Mouse (Mus musculus): Measurements from ENCODE around the gene Casp8. TPM values are rescaled to one million over a fixed set of nuclear protein-coding genes. Genes with fewer than 3 reads are reported as not detected.
"Not testable (repeated sequence)": the region's sequence is repeated elsewhere in the genome, so short reads cannot be mapped to it uniquely, and the experiment has no call there.

The Casp8 gene
- polyA plus RNA-seq, 1 experiment, result 12.3 TPM

DNA sequence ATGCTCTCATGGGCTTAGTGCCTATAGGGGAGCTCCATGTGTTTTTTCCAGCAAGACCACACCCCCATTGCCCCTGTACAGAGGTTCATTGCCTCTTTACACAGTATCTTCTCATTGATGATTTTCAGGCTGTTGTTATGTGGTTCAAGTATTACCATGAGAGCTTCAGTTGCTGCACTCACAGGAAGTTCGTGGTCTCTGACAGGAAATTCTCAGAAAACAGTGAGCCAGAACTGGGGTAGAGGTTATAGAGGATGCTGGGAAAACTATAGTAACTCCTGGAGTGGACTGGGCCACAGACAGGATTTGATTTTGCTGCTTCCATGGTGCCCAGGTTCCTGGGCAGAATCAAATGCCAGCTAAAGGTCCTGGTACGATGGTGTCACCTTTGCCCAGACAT is 2.2 kb downstream of the Casp8 start:
- no peaks in the 10 kb centered on the region for H3K27me3 ChIP-seq (ENCODE audit: control insufficient read depth, insufficient read depth, low read length)
- WGBS, result 3% methylated on average over 2 of the region's 2 CpGs
- H3K4me3 ChIP-seq (ENCODE audit: control insufficient read depth, insufficient read depth, low read length), result peak overlapping the region; percentile 26; the same call in 1 of the 2 replicates
- H3K4me1 ChIP-seq (replicated peaks; ENCODE audit: control insufficient read depth, insufficient read depth, low read length), result peaks cover 17% of the 10 kb centered on the region
- peak; percentile 57 for DNase-seq
- peak overlapping the region; percentile 83 for H3K27ac ChIP-seq (ENCODE audit: control insufficient read depth, insufficient read depth, low read length)
- no peak for TF ChIP-seq POLR2A (IDR thresholded peaks at IDR 0.05; ENCODE audit: control insufficient read depth, extremely low read depth, insufficient read depth, low read length, poor library complexity)
- no peak for TF ChIP-seq CTCF (IDR thresholded peaks at IDR 0.05; ENCODE audit: borderline replicate concordance, control insufficient read depth, extremely low read depth, insufficient read depth, low read length, poor library complexity)
- H3K36me3 ChIP-seq (ENCODE audit: control insufficient read depth, insufficient read depth, low read length), result peaks cover 7% of the 10 kb centered on the region

DNA sequence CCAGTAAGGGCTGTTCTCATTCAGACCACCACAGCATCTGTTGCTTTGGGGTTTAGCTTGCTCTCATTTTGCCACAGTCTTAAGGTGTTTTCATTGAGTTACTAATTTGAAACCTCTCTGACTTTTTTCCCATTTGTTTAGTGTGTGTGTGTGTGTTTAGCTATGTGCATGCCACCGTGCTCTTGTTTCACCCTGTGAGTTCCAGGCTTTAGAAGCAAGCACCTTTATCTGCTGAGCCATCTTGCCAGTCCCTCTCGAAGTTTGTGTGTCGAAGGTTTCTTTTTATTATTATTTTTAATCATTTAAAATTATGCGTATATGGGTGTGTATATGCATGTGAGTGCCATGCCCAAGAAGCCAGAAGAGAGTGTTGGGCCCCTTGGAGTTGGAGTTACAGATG is 3.7 kb downstream of the Casp8 start:
- peaks cover 17% of the 10 kb centered on the region for H3K4me1 ChIP-seq (replicated peaks; ENCODE audit: control insufficient read depth, insufficient read depth, low read length)
- no peak overlapping the region for H3K27ac ChIP-seq (ENCODE audit: control insufficient read depth, insufficient read depth, low read length)
- DNase-seq, result no peak
- H3K27me3 ChIP-seq (ENCODE audit: control insufficient read depth, insufficient read depth, low read length), result no peaks in the 10 kb centered on the region
- no peak for TF ChIP-seq POLR2A (IDR thresholded peaks at IDR 0.05; ENCODE audit: control insufficient read depth, extremely low read depth, insufficient read depth, low read length, poor library complexity)
- no peak for TF ChIP-seq CTCF (IDR thresholded peaks at IDR 0.05; ENCODE audit: borderline replicate concordance, control insufficient read depth, extremely low read depth, insufficient read depth, low read length, poor library complexity)
- peaks cover 7% of the 10 kb centered on the region for H3K36me3 ChIP-seq (ENCODE audit: control insufficient read depth, insufficient read depth, low read length)
- whole genome bisulfite sequencing, result 96% methylated on average over 4 of the region's 4 CpGs
- no peak overlapping the region for H3K4me3 ChIP-seq (ENCODE audit: control insufficient read depth, insufficient read depth, low read length)

DNA sequence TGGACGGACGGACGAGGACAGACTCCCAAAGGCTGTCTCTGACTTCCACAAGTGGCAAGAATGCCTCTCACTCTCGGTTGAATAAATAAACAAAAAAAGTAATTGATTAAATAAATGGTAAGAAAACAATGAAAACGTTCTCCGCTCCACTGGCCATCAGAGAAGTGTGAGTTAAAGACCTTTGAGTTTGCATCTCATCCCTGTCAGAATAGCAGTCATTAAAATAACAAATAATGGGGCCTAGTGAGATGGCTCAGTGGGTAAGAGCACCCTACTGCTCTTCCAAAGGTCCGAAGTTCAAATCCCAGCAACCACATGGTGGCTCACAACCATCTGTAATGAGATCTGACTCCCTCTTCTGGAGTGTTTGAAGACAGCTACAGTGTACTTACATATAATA is 5.5 kb downstream of the Casp8 start:
- not testable (repeated sequence) for DNase-seq; H3K4me3 ChIP-seq (ENCODE audit: control insufficient read depth, insufficient read depth, low read length); H3K36me3 ChIP-seq (ENCODE audit: control insufficient read depth, insufficient read depth, low read length); H3K27me3 ChIP-seq (ENCODE audit: control insufficient read depth, insufficient read depth, low read length); H3K27ac ChIP-seq (ENCODE audit: control insufficient read depth, insufficient read depth, low read length)
- 98% methylated on average over 7 of the region's 7 CpGs for WGBS
- peaks cover 10% of the 10 kb centered on the region for H3K4me1 ChIP-seq (replicated peaks; ENCODE audit: control insufficient read depth, insufficient read depth, low read length)

DNA sequence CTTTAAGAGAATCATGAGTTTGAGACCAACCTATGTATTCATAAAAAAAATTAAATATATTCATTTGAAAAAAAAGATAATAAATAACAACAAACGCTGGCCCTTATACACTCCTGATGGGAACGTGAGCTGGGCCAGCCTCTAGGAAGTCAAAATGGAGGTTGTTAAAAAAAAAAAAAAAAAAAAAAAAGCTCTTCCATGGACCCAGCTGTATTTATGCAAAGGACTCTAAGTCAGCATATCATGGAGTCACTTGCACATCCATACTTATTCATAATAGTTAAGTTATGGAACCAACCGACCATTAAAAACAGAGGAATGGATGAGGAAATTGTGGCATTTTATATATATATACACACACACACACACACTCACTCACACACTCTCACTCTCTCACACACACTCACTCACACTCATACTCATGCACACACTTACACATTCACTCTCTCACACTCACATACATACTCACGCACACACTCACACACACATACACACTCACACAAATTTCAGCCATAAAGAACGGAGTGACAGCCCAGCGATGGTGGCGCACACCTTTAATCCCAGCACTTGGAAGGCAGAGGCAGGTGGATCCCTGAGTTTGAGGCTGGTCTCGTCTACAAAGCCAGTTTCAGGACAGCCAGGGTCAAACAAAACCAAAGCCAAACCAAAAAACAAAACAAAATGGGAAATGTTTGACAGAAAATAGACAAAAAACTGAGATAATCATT is 6.5 kb downstream of the Casp8 start:
- no peak for DNase-seq
- peak overlapping the region; percentile 81 for H3K27ac ChIP-seq (ENCODE audit: control insufficient read depth, insufficient read depth, low read length)
- H3K27me3 ChIP-seq (ENCODE audit: control insufficient read depth, insufficient read depth, low read length), result no peaks in the 10 kb centered on the region
- peaks cover 7% of the 10 kb centered on the region for H3K36me3 ChIP-seq (ENCODE audit: control insufficient read depth, insufficient read depth, low read length)
- TF ChIP-seq POLR2A (IDR thresholded peaks at IDR 0.05; ENCODE audit: control insufficient read depth, extremely low read depth, insufficient read depth, low read length, poor library complexity) (no peak), CTCF (IDR thresholded peaks at IDR 0.05; ENCODE audit: borderline replicate concordance, control insufficient read depth, extremely low read depth, insufficient read depth, low read length, poor library complexity) (no peak)
- H3K4me3 ChIP-seq (ENCODE audit: control insufficient read depth, insufficient read depth, low read length), result peak overlapping the region; percentile 32
- 63% methylated on average over 8 of the region's 8 CpGs for WGBS
- peaks cover 10% of the 10 kb centered on the region for H3K4me1 ChIP-seq (replicated peaks; ENCODE audit: control insufficient read depth, insufficient read depth, low read length)

DNA sequence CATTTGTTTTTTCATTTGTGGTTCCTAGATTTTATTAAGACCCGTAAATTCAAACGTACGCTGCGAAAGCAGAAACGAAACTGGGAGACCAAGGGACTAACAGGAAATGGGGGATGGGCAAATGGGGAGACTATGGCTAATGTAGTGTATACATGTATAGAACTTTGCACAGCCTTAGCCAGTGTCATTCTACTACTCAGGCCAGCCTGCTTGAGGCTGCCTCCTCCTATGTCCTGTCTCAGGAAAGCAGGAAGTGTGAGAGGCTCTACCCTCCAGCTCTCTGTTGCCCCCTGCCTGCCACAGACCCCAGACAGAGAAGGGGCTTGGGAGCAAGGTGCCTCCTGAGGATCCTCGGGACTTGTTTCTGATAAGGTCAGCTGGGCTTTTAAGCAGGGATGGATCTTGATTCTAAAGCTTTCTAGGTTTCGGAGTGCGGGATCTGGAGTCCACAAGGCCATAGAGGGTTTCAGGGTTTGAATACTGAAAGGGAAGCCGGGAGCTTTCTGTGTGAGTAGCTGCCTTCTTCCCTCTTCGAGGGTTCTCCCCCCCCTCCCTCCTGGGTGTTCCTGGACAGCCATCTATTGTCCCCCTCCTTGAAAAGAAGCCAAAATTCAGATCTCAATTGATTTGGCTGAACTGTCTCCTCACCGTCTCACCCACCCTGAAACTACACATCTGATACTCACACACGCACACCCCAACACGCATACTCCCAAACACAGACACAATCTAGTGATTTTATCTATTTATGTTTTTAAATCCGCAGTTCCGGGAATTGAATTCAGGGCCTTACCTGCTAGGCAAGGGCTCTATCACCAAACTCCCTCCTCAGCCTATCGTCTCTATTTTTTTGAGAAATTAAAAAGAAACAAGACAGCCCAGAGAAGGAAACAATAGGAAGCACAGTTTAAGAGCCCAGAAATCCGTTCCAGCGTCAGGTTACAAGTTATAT is 7.4 kb downstream of the Casp8 start:
- H3K4me3 ChIP-seq (ENCODE audit: control insufficient read depth, insufficient read depth, low read length), result peak overlapping the region; percentile 60
- WGBS, result 6% methylated on average over 18 of the region's 18 CpGs
- TF ChIP-seq CTCF (IDR thresholded peaks at IDR 0.05; ENCODE audit: borderline replicate concordance, control insufficient read depth, extremely low read depth, insufficient read depth, low read length, poor library complexity) (peak; percentile 85; the same call in 1 of the 2 replicates), POLR2A (IDR thresholded peaks at IDR 0.05; ENCODE audit: control insufficient read depth, extremely low read depth, insufficient read depth, low read length, poor library complexity) (0 out of 2 replicates have a peak, but pooled peaks have one; percentile 32)
- peak overlapping the region; percentile 81 for H3K27ac ChIP-seq (ENCODE audit: control insufficient read depth, insufficient read depth, low read length)
- peak; percentile 90 for DNase-seq
- no peaks in the 10 kb centered on the region for H3K27me3 ChIP-seq (ENCODE audit: control insufficient read depth, insufficient read depth, low read length)
- peaks cover 7% of the 10 kb centered on the region for H3K36me3 ChIP-seq (ENCODE audit: control insufficient read depth, insufficient read depth, low read length)
- peaks cover 13% of the 10 kb centered on the region for H3K4me1 ChIP-seq (replicated peaks; ENCODE audit: control insufficient read depth, insufficient read depth, low read length)

DNA sequence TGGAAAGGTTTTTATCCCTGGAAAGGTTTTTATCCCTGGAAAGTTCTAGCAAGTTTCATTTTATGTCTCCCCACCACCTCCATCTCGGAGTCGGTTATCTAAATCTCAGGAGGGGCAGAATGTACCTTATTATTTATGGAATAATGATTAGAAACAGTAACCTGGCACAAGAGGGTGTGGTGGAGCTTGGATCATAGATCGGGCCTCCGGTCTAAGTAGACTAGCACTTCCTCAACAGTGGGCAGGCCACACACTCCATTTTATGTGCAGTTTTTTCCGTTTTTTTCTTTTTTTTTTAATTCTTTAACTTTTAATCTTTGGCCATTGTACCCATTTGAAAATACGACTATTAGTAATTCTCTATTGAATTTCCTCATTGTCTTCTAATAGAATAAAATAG is 8.4 kb downstream of the Casp8 start:
- Histone ChIP-seq H3K27ac (ENCODE audit: control insufficient read depth, insufficient read depth, low read length) (peak overlapping the region; percentile 81), H3K27me3 (ENCODE audit: control insufficient read depth, insufficient read depth, low read length) (no peaks in the 10 kb centered on the region), H3K4me3 (ENCODE audit: control insufficient read depth, insufficient read depth, low read length) (peak overlapping the region; percentile 51; the same call in 1 of the 2 replicates), H3K4me1 (replicated peaks; ENCODE audit: control insufficient read depth, insufficient read depth, low read length) (peaks cover 12% of the 10 kb centered on the region), H3K36me3 (ENCODE audit: control insufficient read depth, insufficient read depth, low read length) (peaks cover 6% of the 10 kb centered on the region)
- TF ChIP-seq CTCF (IDR thresholded peaks at IDR 0.05; ENCODE audit: borderline replicate concordance, control insufficient read depth, extremely low read depth, insufficient read depth, low read length, poor library complexity) (no peak), POLR2A (IDR thresholded peaks at IDR 0.05; ENCODE audit: control insufficient read depth, extremely low read depth, insufficient read depth, low read length, poor library complexity) (no peak)
- whole genome bisulfite sequencing, result 23% methylated on average over 6 of the region's 6 CpGs
- no peak for DNase-seq
